Mouse (Mus musculus) forebrain, embryonic 10.5 days (tissue): ENCODE measurements around the gene Cdk5rap1. TPM values are rescaled to one million over a fixed set of nuclear protein-coding genes. Genes with fewer than 3 reads are reported as not detected.

ENCODE experiments used
- polyA plus RNA-seq: library from polyadenylated mRNA; unstranded; fragments of >200 nt; fragmentation: Nextera tagmentation; extraction: Ambion mirVana; gene quantifications from 2 replicates; pipeline ENCODE4 v1.2.1, GENCODE M21; 2016

Gene Cdk5rap1
- polyA plus RNA-seq, 1 experiment from 2014 or later, result 14.9 TPM

Other genes with a start within 250 kb of the Cdk5rap1 start
- gene Bpifa3, start 242.7 kb downstream of the Cdk5rap1 start, polyA plus RNA-seq, result not detected in 2 replicates
- gene Bpifa1, start 230.1 kb downstream of the Cdk5rap1 start, polyA plus RNA-seq, result not detected in 2 replicates
- gene Bpifa5, start 210.4 kb downstream of the Cdk5rap1 start, polyA plus RNA-seq, result not detected in 2 replicates
- gene Bpifb1, start 182.2 kb downstream of the Cdk5rap1 start, polyA plus RNA-seq, result not detected in 2 replicates
- gene Bpifb5, start 149.3 kb downstream of the Cdk5rap1 start, polyA plus RNA-seq, result 0.18 and 0.33 TPM in 2 replicates
- gene Bpifb9a, start 115.2 kb downstream of the Cdk5rap1 start, polyA plus RNA-seq, result not detected in 2 replicates
- gene Bpifb9b, start 65.8 kb downstream of the Cdk5rap1 start, polyA plus RNA-seq, result not detected in 2 replicates
- 2.5 TPM in 2 replicates for gene Snta1, start 35.1 kb upstream of the Cdk5rap1 start, polyA plus RNA-seq
- gene Cbfa2t2, start 63.5 kb upstream of the Cdk5rap1 start, polyA plus RNA-seq, result 57.4 and 59.3 TPM in 2 replicates
- gene 1700003F12Rik, start 174.1 kb upstream of the Cdk5rap1 start, polyA plus RNA-seq, result 4.2 and 4.7 TPM in 2 replicates
- gene Actl10, start 178.8 kb upstream of the Cdk5rap1 start, polyA plus RNA-seq, result 0.43 and 0.55 TPM in 2 replicates
- 3.6 and 3.9 TPM in 2 replicates for gene Necab3, start 185.9 kb upstream of the Cdk5rap1 start, polyA plus RNA-seq
- gene E2f1, start 196.9 kb upstream of the Cdk5rap1 start, polyA plus RNA-seq, result 27.8 and 28.6 TPM in 2 replicates
- 9.3 and 12.4 TPM in 2 replicates for gene Pxmp4, start 230.7 kb upstream of the Cdk5rap1 start, polyA plus RNA-seq
- gene Zfp341, start 240.3 kb upstream of the Cdk5rap1 start, polyA plus RNA-seq, result 0.93 and 1.2 TPM in 2 replicates
- gene 4930519P11Rik, start 240.4 kb upstream of the Cdk5rap1 start, polyA plus RNA-seq, result 0.34 and 0.53 TPM in 2 replicates